Mouse (Mus musculus): ENCODE results near the gene Lrrc4c.

The Lrrc4c gene

DNA sequence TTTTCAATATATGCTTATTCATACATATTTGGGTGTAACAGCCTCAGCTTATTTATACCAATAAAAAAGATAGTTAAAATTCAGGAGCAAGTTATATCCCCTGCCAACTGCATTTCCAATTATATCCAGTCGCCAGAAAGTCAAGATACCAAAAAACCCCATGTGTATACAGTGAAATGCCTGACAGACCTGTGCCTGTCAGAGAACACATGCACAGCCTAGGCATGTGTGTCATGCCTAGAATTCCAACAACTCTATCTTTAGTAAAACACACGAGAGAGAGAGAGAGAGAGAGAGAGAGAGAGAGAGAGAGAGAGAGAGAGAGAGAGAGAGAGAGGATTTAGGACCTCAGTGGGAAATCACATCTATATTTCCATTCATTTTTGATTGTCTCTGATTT, 956.7 kb downstream of the Lrrc4c start:
- DNase-seq (ENCODE audit: low spot score in 2 of 2), result no peak

DNA sequence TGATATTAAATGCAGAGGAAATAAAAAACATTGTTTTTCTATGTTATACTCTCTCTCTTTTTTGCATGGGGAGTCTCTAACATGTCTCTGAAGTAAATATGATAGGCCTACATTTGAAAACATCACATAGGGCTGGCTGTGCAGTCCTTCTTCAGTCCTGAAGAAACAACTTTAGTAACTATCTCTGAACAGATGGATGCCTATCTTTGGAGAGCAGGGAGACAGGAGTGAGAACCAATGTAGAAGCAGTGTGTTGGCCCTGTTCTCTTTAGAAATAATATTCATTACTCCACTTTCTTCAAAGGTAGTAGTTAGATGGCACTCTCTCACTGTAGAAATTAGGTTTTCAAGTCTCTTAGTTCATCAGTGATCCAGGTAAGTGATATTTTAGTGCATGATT, 967.0 kb downstream of the Lrrc4c start:
- DNase-seq (ENCODE audit: low spot score in 2 of 2), result no peak

DNA sequence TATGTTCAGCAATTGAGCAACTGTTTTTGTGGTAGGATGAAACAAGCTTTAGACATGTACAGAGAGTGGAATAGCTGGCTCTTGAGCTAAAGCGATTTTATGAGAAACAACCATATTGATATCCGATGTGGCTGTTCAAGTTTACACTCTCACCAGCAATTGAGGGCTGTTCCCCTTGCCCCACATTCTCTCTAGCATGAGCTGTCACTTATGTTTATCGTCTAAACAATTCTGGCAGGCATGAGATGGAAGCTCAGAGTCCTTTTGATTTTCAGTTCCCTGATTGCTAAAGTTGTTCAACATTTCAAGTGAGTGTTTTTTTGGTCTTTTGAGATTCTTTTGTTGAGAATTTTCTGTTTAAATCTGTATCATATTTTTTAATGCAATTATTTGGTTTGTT, 976.2 kb downstream of the Lrrc4c start:
- no peak for DNase-seq (ENCODE audit: low spot score in 2 of 2)

DNA sequence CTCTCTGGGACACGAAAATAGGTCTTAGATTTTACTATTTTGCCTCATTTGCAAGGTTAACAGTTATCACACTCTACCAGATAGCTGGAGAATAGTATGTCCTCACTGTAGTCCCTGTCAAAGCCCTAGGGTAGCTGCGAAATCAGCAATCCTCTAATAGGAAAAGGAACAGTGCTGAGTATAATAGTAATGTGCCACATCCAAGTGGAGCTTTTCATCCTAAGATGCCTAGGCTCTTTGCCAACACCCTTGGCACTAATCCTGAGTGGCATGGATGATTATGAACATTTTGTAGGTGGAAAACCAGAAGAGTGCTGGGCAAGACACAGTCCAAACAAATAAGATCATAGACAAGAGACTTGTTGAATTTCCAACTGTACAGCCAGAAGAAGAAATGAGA, 981.7 kb downstream of the Lrrc4c start:
- DNase-seq (ENCODE audit: low spot score in 2 of 2), result no peak

DNA sequence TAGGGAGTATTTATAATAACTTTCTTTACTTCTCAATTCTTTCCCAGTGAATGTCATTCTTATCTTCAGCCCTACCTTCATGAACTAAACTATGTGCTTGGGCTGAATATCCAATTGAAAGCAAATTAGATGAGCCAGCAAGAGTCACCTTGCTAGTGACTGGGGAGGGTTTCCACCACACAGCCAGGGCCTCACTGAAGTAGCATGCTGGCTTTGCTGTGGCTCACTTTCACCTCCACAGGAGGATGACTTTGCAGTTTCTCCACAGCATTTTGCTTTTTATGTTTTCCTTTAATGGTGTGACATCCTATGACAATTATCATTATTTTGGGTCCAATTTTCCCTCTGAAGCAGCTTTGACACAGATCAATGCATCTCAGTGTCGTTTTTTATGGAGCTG, 1000.0 kb downstream of the Lrrc4c start:
- no peak for DNase-seq (ENCODE audit: low spot score in 2 of 2)

DNA sequence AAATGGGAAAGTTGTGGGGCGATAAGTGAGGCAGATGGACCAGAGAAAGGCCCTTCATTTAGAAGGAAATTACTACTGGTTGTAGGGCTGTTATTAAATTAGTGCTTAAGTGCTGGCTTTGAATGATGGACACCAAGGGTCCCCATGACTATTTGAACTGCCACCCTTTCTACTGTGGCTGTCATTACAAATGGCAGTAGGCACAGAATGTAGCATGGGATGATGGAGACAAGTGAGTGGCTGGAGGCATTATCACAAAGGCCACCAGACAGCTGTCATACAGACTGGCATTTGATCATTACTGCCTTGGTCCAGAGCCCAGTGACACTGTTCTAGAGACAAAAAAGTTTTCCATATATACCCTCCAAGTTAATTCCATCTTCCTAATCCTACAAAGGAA, 1000.6 kb downstream of the Lrrc4c start:
- DNase-seq (ENCODE audit: low spot score in 2 of 2), result no peak

DNA sequence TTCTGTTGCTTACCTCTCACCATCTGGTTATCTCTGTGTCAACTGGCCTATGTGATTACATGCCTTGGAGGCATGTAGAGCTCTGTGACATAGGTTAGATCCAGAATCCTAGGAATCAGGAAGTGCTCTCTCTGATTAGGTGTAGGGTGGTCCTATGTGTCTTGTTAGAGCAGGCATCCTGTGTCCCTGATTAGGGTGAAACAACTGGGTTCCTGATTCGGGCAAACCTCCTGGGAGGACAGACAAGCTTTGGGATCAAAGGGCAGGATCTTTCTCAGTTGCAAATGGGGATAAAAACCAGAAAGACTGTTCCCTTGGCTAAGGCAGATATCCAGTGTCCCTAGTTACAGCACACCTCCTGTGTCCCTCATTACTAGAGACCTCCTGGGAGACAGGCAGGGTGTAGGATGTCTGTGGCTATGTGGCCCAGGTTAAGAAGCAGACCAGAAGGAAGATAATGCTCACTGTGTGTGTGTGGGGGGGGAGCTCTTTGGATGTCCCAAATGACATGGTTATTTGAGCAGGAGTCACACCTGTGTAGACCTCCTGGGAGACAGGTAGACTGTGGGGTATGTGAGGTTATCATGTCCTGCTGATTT, 1014.2 kb downstream of the Lrrc4c start:
- no peak for DNase-seq (ENCODE audit: low spot score in 2 of 2)

DNA sequence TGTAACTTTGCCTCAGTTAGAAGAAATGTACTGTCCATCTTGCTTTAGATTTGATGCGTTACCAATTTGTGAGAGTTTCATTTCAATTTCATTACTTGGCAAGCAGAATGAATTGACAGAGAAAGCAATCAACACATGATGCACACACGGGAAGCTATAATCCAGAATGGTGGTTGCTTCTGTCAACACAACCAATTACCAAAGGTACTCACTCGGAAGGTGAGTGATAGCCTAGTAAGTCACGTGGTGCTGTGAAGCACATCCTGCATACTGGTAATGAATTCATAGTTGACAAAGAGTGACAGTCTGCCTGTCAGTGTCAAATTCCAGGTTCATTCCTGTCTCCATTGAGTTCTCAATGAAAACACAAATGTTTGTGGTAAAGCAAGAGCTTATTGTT, 1021.7 kb downstream of the Lrrc4c start:
- no peak for DNase-seq (ENCODE audit: low spot score in 2 of 2)

DNA sequence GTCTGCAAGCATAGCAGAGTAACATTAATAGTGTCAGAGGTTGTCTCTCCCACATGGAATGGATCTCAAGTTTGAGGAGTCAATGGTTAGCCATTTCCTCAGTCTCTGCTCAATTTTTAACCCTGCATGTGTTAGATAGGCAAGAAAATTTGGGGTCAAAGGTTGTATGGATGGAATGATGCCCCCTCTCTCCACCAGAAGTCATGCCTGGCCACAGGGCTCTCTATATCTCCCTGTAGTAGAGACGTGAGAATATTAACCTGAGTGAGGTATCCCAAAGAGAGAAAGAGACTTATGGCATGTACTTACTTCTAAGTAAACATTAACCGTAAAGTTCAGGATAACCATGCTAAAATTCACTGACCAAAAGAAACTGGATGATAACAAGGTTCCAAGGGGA, 1043.3 kb downstream of the Lrrc4c start:
- no peak for DNase-seq (ENCODE audit: low spot score in 2 of 2)

DNA sequence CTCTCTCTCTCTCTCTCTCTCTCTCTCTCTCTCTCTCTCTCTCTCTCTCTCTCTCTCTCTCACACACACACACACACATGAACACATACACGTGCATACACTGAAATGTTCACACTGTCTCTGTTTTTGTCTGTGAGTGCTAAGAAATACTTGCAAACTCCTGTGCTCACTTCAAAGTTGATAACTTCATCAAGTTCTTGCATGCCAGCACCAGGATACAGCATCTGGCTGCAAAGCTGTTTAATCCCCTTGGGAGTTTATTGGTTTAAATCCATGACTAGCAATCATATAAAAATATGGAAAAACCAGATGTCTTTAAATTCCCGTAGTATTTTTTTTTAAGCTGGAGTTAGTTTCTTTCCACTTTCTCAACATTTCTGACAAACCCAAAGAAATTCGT, 1052.0 kb downstream of the Lrrc4c start:
- no peak for DNase-seq (ENCODE audit: low spot score in 2 of 2)

DNA sequence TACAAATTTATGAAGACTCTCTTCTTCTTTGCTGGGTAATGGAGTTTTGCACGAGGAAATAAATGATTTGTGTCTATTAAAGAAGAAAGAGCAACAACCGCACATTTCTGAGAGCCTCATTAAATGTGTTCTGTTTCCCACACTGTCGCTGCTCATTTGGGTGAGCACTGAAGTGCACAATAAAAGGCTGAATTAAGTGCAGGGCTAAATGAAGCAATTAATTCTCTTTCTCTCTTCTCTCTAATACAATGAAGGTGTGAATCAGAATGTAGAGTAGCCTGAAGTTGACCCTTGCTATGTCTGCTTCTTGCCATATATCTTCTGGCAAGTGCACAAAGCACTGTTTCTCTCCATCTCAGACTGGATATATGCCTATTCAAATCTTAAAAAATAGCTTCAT, 1073.5 kb downstream of the Lrrc4c start:
- no peak for DNase-seq (ENCODE audit: low spot score in 2 of 2)

DNA sequence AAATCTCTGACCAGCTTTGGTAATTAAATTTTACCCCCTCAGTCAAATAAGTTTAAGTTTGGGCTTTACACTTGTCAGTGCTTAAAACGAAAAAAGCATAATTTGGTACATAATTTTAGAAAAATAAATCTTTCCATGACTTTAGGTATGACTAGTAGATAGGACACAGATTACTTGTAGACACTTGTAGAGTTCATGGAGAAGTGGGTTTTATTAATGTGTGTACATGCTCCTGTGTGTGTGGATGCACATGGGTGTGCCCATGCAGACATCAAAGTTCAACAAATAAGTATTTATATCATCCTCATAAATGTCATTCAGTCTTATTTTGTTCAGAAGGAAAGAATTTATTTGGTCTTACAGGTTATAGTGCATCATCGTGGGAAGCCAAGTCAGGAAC, 1073.9 kb downstream of the Lrrc4c start:
- DNase-seq (ENCODE audit: low spot score in 2 of 2), result no peak

DNA sequence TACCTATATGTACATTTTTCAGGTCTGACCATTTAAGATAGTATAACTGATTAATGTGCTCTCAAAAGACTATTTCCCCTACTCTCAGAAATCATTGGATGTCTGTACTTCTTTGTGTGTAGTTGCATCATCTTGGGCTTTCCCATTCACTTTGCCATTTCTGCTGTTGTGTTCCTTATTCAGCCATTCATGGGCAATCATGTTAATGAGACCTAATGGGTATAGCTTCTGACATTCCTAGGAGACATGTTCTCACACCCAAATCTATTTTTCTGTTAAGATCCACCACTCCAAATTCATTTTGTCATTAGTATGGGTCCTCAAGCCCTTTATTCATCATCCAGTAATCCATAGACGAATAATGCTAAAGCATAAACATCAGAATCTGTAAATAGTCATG, 1095.1 kb downstream of the Lrrc4c start:
- no peak for DNase-seq (ENCODE audit: low spot score in 2 of 2)

DNA sequence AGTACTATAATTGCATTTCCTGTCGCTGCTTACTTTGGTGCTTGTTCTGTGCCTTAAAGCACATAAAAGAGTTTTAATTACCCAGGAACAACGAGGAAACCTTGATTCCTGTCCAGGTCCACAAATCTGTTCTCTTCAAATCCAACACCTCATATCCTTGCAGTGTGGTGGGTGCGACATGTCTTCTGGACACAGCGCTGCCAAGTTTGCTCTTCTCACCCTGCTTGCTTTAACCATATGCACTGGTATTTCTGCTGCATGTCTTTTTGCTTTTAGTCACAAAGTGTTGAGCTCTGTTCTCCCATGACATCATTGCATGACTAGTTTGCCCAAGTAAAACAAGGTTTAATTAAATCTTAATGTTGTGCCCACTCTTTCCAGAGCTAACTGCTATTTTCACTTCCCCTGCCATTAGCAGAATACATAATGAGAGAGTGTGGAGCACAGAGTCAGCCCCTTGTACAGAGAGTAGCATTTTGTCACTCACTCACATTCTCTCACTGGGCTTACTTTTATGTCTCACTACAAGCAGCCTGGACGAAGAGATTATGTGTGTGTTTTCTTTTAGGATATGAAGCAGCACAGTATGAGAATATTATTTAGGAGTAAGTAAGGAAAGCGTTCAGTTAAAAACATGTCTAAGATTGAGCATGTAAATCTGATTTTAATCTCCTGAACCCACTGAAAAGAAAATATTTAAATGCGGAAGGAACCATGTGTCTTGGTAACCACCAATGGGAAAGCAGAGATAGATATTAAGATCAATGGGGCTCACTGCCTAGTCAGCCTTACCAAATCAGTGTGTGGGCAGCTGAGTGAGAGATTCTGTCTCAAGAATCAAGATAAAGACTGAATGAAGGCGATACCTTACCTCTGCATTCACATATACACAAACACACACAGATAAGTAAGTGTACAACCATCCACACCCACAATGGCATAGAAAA, 1096.7 kb downstream of the Lrrc4c start:
- DNase-seq (ENCODE audit: low spot score in 2 of 2), result no peak

DNA sequence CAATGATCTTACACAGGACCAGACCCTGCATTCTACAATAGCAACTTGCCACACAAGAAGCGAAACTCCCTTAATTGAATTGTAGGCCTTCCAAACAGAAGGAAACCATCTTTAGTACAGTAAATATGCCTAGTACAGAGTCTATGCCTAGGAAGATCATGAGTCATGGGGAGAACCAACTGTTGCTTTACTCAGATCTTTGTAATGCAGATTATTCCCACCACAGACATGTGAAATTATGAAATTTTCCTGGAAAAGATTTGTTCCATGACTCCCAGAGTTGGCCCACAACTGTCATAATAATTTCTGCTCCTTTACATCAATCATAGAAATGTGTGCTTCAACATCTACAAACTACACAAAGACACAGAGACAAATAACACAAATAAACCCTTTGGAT, 1116.2 kb downstream of the Lrrc4c start:
- no peak for DNase-seq (ENCODE audit: low spot score in 2 of 2)

DNA sequence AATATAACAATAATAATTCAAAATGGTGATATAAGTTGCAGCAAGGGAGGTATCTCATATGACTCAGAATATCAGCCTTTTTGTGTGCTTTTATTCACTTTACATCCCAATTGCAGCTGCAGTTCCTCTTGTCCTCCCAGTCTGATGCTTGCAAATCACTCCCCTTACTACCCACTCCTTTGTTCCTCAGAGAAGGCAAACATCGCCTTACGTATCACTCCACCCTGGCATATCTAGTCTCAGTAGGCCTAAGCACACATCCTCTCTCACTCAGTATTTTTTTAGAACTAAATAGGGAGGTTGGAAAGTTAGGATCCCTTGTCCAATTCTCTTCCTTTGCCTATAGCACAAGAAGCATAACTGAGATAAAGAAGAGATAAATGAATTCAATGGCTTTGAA, 1117.6 kb downstream of the Lrrc4c start:
- DNase-seq (ENCODE audit: low spot score in 2 of 2), result no peak

DNA sequence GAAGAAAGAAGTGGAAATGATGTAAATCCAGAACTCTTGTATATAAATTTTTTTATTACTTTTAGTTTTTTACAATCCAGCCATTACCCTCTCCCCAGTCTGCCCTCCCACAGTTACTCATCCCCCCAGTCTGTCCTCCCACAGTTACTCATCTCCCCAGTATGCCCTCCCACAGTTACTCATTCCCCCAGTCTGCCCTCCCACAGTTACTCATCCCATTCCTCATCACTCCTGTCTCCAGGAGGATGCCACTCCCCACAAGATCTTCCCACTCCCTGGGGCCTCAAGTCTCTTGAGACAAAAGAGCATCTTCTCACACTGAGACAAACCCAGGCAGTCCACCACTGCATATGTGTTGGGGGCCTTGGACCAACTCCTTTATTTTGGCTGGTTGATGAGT, 1119.8 kb downstream of the Lrrc4c start:
- DNase-seq (ENCODE audit: low spot score in 2 of 2), result no peak

DNA sequence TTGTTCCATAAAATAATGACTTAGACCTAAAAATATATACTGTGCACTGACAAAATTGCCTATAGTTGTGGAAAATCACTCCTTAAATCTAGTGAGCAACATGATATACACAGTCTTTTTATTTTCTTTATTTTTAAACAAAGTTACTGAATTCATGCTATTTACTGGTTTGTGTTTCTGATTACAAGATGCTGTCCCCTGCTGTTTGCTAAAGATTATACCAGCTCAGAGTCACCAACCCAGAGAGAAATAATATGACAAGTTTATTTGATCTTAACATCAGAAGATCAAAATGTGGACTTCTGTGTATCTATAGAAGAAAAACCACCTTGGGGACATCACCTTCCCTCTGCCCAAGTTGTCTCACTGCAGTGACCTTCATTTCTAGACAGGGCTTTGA, 1145.6 kb downstream of the Lrrc4c start:
- no peak for DNase-seq (ENCODE audit: low spot score in 2 of 2)

DNA sequence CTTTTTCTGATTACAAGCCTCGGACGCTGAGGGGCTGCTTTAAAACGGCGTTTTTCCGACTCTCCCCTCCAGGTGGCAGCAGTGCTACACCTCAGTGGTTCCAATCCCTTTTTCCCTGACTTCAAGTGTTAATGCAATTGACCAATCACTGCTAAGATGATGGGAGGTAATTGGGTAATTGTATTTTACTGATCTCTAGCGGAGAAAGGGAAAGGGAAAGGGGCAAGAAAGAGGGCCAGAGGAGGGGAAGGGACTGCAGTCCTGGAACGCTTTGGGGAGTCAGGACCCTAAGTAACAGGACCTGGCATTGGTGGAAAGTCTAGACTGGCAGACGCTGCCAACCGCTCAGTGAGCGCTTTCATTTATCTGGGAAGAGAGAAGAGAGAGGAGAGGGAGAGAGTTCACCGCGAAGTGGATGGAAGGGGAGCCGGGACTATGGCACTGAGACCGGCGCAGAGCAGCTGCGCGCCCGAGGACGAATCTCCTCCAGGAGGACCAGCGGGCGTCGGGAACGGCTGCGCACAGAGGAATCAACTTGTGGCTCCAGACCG, 1148.3 kb downstream of the Lrrc4c start:
- peak in 1 of 2 experiments; percentile 12 for DNase-seq (ENCODE audit: low spot score in 2 of 2)

DNA sequence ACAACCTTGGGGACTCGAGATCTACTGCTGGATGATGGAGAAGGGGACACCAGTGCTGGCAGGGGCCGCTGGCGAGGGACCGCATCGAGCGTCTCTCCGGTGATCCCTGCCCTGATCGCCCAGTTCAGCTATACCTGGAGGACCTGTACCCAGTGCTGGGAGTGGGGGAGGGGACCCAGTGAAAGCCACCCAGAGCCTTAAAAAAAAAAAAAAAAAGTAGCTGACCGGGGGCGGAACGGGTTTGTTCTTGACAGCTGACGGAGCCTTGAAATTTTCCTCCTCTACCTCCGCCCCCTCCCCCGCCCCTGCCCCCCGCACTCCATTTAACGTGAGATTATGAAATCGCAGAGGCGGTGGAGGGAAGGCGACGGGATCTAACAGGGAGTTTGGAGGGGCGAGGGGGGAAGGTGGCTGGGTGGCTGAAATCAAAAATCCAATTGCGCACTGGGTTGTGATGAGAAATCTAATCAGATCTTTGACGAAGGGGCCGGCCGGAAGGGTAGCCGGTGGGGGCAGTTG, 1149.1 kb downstream of the Lrrc4c start:
- DNase-seq (ENCODE audit: low spot score in 2 of 2), result no peak

DNA sequence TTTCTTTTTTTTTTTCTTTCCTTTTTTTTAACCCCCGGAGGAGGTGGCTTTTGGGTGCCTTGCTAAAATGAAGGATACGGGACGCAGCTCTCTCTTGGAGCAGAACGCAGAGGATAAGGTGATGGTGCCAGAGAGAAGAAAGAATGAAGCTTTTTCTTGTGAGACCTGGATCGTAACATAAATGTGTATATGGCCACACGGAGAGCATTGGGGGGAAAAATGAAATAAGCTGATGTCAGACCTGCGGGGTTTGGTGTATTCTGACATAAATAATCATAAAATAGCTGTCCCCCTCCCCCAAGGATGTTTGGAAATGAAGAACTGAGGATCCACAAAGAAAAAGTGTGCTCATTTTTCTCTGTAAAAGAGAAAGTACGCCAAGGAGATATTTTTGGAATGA, 1149.7 kb downstream of the Lrrc4c start:
- no peak for DNase-seq (ENCODE audit: low spot score in 2 of 2)

DNA sequence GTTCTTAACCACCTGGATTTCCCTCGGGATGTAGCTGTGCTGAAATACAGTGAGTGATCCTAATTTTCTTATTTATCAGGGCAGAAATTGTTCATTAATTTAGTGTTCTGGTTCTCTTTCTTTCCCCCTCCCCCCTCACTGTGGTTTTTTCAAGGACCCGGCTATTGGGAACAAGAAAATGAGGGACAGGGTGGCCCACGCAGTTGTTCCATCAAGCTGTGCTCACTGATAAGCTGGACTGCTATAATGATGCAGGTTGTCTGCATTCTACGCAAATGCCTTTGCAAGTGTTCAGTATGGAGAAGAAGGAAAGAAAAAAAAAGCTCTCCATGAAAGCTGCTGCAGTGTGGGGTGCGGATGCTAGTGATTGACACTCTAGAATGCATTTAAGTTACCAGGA, 1150.4 kb downstream of the Lrrc4c start:
- DNase-seq (ENCODE audit: low spot score in 2 of 2), result no peak

DNA sequence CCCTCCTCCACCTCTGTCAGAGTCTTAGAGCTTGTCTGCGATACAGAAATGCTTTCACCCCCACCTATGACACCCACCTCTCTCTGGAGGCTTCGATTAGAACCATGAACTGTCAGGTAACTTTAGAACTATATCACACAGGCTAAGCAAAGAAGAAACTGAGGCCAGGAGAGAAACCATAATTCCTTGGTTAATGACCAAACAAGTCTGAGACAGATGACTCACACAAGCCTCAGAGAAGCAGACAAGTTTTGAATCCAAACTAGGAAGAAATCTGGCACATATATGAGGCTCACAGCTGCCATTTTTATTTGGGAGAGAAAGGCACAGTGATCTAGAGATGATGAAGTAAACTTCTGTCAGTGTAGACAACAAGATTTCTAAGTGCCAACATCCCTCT, 1151.4 kb downstream of the Lrrc4c start:
- DNase-seq (ENCODE audit: low spot score in 2 of 2), result no peak
